Mouse (Mus musculus) activated CD4-positive, CD25-positive, alpha-beta regulatory T cell, adult 4 months (primary cell): ENCODE data around the gene Mef2d. TPM values are rescaled to one million over a fixed set of nuclear protein-coding genes. Genes with fewer than 3 reads are reported as not detected.

Experiments
- ATAC-seq: one replicate; pipeline ENCODE4 v1.8.0; 2017
- polyA plus RNA-seq, 2 experiments: library from polyadenylated mRNA; unstranded; fragments of 100-300 nt; shearing (Covaris generic); gene quantifications; one replicate each; pipeline ENCODE4 v1.2.1; 2017

Gene Mef2d
- 10 to 100 TPM; 24.3 to 24.5 TPM for polyA plus RNA-seq

DNA sequence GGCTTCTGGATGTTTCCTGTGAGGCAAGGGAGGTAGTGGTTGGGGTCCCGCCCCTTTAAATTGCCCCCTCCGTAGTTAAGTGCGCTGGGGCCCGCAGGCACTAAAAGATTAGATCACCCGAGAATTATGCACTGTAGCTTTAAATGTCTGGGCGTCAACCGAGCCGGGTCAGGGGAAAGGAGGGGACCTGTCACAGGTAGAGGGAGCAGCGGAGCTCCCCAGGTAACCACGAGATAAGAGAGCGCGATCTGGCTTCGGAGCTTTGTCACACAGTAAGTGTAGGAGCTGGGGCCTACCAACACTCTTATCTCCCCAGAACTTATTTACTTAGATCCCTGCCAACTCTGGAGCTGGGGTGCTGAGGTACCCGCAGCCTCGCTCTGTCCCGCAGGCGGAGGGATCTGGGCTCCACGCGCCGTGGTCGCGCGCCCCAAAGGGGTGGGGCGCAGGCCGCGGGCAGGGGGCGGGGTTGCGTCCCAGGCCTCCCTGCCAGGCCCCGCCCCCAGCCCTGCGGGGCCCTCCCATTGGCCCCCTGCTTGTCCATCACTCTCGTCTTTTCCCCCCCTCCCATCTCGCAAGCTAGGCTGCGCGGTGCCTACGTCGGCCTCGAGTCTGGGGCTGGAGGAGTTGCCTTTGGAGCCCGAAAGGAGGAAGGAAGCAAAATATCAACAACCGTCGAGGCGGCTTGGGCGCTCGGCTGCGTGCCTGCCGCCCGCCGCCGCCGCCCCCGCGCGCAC, at the start of gene Mef2d:
Gene Mef2d (plus strand): TSS at position 586 of the 737 bp plus-strand sequence.
- ATAC-seq, result peak; percentile 60

DNA sequence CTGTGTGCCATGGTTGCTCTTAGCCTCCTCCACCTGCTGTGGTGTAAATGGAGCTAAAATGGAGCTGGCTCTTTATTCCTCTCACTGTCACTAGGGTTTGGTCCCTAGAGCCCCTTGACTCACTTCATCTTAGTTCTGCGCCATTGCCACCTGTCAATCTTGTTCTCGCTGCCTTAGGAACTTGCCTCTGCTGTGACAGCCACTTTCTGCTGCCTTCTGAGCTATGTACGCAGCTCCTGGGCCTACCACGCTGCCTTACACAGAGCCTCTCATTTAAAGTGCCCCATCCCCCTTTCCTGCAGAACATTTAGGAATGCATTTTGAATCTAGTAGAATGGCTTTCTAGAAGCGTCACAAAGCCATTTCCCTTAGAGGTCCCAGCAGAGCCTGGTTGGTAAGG, 48.0 kb upstream of the Mef2d start:
- no peak for ATAC-seq

DNA sequence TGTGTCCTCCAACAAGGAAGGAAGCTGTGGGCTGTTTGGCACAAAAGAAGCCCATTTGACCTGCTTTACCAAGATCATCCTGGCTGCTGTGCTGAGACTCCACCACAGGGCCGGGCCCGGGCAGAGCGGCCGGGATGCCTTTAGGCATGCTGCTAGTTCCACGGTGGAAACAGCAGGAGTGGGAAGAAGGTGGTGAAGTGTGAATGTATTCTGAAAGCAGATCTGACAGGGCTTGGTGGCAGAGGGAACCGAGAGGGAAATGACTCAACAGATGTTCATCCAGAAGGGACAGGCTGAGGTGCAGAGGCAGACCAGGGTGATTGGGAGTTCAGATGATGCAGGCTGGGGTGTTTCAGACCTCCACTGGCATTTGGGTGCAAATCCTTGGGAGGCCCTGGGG, 44.5 kb upstream of the Mef2d start:
- ATAC-seq, result no peak

DNA sequence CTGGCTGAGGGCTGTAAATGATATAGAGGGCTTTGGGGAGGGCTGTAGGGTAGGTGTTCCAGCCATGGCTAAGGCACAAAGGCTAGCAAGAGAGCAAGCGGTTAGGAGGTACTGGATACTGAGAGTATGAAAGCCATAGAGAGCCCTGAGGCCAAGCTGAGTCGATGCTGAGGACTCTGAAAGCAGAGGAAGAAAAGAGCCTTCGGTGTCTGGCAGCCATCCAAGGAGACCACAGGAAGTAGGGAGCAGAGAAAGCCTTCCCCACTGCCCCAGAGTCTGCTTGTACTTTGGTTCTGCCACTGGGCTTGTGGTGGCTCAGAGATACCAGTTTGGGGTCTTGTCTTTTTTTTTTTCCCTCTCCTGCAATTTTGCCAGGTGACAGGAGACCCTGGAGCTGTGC, 41.9 kb upstream of the Mef2d start:
- no peak for ATAC-seq

DNA sequence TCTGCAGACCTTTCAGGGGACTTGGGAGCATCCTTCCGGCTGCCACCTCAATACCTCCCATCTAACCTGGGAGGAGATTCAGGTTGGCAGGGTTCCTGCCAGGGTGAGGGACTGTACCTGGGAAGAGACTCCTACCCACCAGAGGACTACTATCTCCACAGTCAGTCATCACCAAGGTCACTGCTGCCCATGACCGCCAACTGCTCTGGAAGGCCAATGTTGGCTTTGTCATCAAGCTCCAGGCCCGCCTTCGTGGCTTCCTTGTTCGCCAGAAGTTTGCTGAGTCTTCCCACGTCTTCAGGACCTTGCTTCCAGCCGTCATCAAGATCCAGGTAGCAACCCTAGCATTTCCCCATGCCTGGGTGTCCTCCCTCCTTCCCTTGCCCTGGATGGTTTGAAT, 40.4 kb upstream of the Mef2d start:
- ATAC-seq, result no peak

DNA sequence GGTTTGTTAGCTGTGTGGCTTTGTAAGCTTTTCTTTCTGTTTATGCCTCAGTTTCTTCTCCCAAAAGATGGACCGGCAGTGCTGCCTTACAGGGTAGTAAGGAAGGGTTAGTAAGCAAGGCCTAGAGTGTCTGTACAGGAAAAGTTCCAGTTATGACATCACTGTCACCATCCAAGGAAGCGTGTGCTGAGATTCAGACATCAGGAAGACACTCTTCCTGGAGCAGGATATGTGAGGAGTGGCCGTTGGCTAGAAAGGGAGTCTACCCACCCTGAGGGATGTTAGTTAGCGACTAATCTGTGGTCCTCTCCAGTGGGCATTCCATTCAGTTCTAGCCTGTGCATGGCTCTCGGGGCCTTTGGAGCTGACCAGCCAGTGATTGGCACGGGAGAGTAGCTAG, 40.0 kb upstream of the Mef2d start:
- ATAC-seq, result no peak

DNA sequence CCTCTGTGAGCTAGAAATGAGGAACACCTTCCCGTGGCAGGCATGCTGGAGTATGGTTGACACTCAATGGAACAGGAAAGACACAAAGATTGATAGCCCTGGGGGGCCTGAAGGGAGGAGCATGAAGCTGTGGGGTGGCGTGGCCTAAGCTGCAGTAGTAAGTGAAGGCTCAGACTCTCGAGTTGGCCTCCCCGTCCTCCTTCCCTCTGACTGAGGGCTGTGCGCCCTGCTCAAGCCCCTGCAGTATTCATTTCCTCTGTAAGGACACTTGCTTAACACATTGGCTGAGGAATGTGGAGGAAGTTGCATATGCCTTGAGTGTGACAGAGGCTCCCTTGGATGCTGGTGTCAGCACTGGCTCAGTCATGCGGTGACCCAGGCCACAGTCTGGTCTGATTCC, 39.6 kb upstream of the Mef2d start:
- ATAC-seq, result no peak

DNA sequence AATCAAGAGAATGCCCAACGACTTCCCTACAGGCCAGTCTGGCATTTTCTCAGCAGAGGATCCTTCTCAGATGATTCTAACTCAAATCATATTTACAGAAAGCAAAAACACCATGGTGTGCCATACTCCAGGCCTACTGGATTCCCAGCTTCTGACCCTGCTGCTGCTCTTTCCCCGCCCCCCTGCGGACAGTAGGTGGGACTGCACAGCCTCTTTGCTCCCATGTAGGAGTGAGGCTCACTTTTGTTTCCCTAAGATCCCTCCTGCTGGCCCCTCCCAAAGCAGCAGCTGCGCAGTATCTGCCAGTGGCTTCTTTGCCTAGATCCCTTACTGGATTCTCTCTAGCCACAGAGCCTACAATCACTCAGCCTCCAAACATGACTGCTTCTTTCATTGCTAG, 36.0 kb upstream of the Mef2d start:
- no peak for ATAC-seq

DNA sequence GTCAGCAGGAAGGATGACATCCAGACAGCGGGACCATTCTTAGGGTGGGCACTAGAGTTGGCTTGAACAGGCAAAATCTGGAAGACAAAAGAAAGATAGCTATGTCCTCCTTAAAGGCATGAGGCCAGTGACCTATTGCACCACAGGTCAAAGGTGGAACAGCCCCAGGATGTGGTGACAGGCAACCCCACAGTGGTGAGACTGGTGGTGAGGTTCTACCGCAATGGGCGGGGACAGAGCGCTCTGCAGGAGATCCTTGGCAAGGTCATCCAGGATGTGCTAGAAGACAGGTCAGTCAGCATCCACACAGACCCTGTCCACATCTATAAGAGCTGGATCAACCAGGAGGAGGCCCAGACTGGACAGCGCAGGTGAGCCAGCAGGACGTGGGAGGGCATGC, 33.0 kb upstream of the Mef2d start:
- no peak for ATAC-seq

DNA sequence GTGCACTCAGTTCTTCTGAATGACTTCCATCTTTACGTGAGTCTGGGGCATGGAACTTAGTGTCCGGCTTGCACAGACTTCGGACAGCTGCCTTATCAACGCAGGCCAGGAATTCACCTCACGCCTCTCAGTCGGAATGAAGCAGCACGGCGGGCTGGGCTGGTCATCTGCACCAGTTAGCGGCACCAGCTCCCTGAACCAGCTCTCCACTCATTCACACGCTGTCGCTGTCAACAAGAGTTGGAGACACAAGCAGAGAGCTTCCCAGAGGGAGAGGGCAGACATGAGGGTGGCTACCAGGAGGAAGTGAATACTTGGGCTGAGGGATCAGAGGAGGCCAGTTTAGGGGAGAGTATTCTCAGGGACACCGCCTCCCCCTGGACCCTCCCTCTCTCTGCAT, 27.8 kb upstream of the Mef2d start:
- no peak for ATAC-seq

DNA sequence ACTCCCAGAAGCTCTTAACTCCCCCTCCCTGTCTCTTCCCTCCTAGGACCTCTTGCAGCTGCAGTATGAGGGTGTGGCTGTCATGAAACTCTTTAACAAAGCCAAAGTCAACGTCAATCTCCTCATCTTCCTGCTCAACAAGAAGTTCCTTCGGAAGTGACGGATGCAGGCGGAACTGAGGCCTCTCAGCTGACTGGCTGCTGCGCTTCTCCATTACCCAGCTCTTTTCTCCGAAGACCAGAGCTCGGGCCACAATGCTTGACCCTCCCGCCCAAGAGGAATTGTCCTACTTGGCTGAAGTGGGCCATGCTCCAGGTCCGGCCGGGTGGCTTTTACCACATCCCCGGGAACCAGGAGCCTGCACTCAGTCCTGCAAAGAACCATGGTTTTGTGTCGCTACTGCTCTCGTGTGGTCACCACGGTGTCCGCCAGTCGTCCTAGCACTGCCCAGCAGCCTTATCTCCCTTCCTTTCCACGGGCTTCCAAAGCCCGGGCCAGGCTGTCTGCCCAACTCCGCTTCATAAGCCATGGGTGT, 22.0 kb upstream of the Mef2d start:
- ATAC-seq, result no peak

DNA sequence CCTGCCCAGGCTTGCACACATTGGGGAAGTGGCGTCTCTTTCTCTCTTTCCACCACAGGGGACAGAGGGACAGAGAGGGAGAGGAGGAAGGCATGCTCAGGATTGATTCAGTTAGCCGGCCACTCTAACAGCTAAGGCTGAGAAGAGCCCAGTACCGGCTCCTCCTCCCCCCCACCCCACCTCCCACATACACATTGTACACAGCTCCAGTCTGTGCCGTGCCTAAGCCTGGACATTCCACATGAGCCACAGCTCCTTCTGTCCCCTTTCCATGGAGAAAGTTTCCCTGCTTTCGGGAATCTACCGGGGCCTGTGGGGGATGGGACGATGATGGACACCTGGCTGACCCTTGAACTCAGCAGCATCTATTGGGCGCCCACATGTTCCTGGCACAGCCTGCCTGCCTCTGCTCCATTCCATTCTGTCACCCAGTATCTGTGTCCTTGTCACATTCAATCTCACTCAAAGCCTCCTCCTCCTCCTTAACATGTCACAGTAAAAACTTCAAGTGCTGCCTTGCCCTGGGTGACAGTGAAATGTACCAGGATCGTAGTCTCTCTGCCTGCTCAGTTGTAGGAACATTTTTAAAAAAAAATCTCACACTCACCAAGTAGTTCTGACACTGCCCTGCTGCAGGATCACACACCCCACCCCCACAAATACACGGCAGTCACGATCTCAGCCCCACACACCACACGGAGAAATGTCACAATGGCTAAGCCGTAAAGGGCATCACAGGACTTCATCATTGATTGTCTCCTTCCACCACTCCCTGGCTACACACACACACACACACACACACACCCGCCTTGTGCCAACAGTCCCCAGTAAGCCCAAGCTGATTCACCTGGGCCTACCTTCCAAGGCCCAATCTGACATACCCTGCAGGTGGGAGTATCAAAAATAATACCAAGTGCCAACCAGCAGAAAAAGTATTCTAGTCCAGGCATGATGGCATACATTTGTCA, 20.7 kb upstream of the Mef2d start:
- ATAC-seq, result no peak

DNA sequence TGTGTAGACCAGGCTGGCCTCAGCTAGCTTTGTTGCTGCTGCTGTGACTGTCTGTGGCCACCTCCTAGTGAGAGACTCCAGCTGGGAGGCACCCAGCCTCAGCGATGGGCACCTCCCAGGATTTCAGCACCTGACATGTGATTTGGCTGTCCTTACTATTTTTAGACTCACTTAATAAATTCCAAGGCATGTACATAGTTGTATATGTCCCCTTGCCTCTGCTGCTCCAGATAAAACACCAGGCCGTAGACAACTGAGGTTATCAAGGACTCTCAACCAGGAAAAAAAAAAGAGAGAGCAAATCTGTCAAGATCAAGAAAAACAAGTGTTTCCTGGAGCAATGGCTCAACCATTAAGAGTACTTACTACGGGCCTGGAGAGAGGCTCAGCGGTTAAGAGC, 17.0 kb upstream of the Mef2d start:
- ATAC-seq, result no peak

DNA sequence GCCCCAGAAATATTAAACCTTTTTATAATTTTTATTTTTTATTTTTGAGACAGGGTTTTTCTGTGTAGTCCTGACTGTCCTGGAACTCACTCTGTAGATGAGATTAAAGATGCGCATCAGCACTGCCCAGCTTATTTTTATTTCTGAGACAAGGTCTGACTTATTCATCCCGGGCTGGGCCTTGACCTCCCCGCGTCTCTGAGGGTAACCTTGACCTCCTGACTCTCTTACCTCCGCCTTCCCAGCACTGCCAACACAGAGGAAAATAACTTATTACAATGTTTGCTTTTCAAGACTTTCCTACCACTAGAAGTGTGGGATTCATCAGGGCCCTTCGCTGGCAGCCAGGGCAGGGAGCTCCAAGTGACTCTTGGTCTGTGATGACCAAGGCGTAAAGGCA, 16.0 kb upstream of the Mef2d start:
- ATAC-seq, result no peak

DNA sequence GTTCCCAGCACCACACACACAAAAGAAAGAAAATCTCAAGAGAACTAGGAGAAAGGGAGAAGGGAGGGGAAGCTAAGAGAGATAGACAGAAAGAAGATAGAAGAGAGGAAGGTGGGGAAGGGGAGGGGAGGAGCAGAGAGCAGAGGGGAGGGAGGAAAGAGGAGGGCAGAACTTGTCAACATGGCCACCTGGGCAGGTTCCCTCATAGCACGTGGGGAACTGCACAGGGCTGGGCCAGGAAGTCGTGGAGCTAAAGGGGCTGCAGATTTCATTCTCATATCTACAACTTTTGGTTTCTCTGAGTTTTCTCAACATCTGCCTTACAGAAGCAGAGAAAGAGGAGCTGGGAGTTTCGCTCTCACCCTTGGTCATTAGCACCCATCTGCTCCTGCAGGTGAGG, 14.5 kb upstream of the Mef2d start:
- ATAC-seq, result no peak

DNA sequence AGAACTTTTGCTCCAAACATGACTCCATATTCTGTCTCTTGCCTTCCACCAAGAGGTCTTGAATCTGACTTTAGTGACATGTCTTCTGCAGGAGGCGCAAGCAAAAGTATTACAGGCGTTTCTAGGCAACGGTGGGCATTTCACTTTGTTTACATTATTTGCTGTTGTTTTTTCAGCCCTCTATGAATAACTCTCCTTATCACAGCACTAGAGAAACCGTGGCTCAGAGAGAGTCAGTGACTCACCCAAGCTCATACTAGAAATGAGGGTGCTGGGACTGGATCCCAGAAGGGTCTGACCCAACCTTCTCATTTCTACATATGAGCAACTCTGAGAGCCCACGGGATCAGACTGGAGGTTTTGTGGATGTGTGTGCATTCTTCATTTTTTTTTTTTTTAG, 14.1 kb upstream of the Mef2d start:
- no peak for ATAC-seq

DNA sequence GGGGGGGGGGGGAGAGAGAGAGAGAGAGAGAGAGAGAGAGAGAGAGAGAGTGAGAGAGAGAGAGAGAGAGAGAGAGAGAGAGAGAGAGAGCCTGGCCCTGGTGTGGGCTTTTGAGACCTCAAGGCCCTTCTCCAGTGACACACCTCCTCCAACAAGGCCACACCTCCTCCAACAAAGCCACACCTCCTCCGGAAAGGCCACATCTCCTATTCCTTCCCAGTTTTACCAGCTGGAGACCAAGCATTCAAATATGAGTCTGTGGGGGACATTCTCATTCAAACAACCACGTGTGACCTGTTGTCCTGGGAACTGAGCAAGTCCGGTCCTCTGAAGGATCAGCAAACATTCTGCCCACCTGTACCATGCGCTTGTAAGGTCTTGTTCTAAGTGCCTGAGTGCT, 13.2 kb upstream of the Mef2d start:
- no peak for ATAC-seq

DNA sequence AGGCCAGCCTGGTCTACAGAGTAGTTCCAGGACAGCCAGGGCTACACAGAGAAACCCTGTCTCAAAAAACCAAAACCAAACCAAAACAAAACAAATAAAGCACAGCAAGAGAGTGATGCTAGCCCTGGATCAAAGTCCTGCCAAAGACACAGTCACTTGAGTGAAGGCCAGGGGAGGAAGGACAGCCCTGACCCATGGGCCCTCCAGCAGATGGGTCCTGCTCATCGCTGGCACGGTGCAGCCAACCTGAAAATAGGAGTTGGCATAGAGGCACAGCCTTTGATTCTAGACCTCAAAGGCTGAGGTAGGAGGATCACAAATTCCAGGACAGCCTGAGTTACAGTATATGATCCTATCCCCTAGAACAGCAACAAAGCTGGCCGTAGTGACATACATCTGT, 11.1 kb upstream of the Mef2d start:
- no peak for ATAC-seq

DNA sequence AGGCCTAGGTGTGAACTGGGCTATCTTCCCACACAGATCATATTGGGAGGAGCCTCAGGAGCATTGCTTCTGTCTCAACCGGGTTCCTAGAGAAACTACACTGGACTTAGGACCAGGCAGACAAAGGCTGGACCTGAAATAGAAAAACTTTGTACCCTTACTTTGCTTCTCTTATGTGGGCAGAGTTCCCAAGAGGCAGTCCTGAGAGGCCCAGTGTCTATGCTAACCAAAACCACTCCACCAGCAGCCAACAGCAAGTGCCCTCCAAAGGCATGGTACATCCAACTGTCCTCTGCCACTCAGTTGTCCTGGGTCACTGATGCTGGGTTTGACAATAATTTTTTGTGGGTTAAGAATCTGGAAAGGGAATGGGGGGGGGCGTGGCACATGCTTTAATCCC, 9.7 kb upstream of the Mef2d start:
- no peak for ATAC-seq

DNA sequence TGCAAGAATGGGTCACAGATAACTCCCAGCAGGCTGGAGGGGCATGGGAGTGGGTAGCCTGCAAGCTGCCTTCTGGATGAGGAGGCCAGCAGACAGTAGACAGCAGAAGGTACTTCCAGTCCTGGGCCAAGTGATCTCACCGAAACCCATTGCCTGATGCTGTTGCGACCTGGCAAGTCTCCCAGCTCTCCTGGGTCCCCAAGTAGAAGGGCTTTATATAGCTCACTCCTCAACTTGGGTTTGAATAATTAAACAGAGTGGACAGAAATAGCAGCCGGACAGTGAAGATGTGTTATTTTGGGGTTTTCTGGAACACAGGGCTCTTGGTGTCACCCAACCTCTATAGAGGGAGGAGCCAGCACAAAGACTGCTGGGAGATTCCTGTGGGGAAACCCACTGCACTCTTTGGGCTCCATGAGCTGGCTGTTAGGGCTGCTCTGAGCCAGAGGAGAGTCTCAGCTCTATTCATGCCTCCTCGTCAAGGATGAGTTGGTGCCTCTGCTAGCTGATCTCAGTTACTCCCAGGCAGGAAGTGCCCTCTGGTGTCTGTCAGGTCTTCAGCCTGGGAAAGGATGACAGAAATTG, 8.9 kb upstream of the Mef2d start:
- peak; percentile 17 for ATAC-seq

DNA sequence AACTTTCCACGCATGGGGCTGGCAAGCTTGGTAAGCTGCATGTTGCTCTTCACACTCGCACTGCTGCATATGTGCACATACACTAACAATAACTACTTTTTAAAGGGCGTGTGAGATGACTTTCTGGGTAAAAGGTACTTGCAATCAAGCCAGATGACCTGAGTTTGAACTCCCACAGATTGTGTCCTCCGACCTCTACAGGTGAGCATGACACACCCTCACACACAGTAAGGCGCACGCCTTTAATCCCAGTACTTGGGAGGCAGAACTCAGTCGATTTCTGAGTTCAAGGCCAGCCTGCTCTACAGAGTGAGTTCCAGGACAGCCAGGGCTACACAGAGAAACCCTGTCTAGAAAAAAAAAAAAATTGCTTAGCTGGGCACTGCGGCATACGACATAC, 5.8 kb upstream of the Mef2d start:
- no peak for ATAC-seq

DNA sequence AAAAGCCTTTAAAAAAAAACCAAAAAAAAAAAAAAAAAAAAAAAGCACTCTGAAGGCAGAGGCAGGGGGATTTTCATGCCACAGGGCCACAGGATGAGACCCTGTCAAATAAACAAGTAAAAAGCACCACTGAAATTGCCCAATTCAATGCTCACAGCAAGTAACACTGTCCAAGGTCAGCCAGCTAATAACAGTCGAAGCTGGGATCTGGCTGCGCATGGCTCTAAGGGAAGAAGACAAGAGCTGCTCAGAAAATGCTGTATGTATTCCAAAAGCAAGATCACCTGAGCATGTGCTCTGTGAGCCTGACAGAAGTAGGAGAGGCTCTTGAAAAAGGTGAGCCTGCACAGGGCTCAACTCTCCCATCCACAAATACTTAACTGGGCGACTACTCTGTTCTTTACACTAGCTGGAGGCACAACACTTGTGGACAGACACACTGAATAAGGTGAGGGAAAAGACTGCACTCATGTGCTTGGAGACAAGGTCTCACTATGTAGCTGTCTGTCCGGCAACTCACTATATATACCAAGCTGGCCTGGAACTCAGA, 5.2 kb upstream of the Mef2d start:
- no peak for ATAC-seq

DNA sequence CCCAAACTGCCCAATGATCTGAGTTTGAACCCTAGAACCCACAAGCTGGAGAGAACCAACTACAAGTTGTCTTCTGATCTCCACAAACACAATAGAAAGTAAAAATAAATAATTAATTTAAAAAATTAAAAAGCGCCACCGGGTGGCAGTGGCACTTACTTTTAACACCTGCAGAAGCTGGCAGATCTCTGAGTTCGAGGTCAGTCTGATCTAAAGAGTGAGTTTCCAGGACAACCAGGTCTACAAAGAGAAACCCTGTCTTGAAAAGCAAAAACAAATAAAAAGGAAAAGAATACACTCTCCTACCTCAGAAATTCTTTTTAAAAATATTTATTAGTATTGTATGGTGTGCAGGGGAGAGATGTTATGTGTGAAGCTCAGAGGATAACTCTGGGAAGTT, 4.4 kb upstream of the Mef2d start:
- ATAC-seq, result no peak
